24 mouse cellular contexts compared by ENCODE assay signal in the genomic region with DNA sequence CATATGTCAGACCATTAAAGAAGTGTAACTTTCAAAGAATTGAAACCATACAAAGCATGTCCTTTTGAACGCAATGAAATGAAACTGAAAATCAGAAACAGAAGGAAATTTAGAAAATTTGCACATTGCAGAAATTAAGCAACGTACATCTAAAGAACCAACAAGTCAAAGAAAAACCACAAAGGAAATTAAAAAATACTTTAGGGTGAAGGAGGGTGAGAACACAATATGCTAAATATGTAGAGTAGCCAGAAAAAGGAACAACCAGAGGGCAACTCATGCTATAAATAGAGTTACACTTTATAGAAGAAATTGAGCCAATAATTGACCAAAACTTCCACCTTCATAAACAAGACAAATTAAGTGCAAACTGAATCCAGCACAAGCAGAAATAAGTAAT.
"Had no signal": no experiment of that assay in that cellular context is flagged by ENCODE, and none has a peak within 500 bp of the region (broad histone marks: within the 10 kb centered on the region; RNA-seq: fewer than 3 reads in every experiment).

No protein-coding gene starts in this region.

- H3K4me2 ChIP-seq: heart, embryonic 11.5 days; heart, embryonic 13.5 days; heart, embryonic 15.5 days; hindbrain, embryonic 15.5 days; limb, embryonic 12.5 days; liver, embryonic 11.5 days; liver, embryonic 13.5 days had no signal

- ATAC-seq: hindbrain, postnatal 0 days; intestine, embryonic 16.5 days had no signal

- H3K9ac ChIP-seq: heart, embryonic 13.5 days; heart, embryonic 15.5 days; hindbrain, embryonic 15.5 days; limb, embryonic 12.5 days; liver, embryonic 13.5 days had no signal

- H3K9me3 ChIP-seq: heart, embryonic 13.5 days; heart, embryonic 15.5 days; hindbrain, embryonic 15.5 days; limb, embryonic 10.5 days; limb, embryonic 12.5 days; liver, embryonic 13.5 days had no signal

- DNase-seq: gastrocnemius, adult 2 months; gastrocnemius, postnatal 10 days; gastrocnemius, postnatal 25 days; heart, adult 11 months; heart, adult 2 months; heart, postnatal 14 days; heart, postnatal 36 days; kidney, adult 18-20 months; kidney, adult 8-10 months; kidney, postnatal 14 days; kidney, postnatal 36 days; layer of hippocampus, adult 9-11 months; layer of hippocampus, postnatal 36 days; liver; liver, embryonic 13.5 days had no signal

- H3K4me3 ChIP-seq: gastrocnemius, adult 2 months; heart, adult 2 months; heart, embryonic 13.5 days; heart, embryonic 15.5 days; hindbrain, embryonic 15.5 days; limb, embryonic 10.5 days; limb, embryonic 12.5 days; liver, embryonic 13.5 days had no signal

- H3K27me3 ChIP-seq: heart, embryonic 13.5 days; heart, embryonic 15.5 days; hindbrain, embryonic 15.5 days; limb, embryonic 12.5 days; liver, embryonic 13.5 days had no signal

- H3K36me3 ChIP-seq: heart, embryonic 13.5 days; heart, embryonic 15.5 days; hindbrain, embryonic 15.5 days; limb, embryonic 10.5 days; limb, embryonic 12.5 days; liver, embryonic 13.5 days had no signal

- H3K4me1 ChIP-seq: heart, embryonic 13.5 days; heart, embryonic 15.5 days; hindbrain, embryonic 15.5 days; limb, embryonic 10.5 days; limb, embryonic 12.5 days; liver, embryonic 13.5 days had no signal

- H3K27ac ChIP-seq: gastrocnemius, adult 2 months; heart, adult 2 months; heart, embryonic 13.5 days; heart, embryonic 15.5 days; hindbrain, embryonic 15.5 days; hindbrain, postnatal 0 days; limb, embryonic 10.5 days; limb, embryonic 12.5 days; liver, embryonic 13.5 days had no signal
